Mouse (Mus musculus): ENCODE data around the gene Pld6. TPM values are rescaled to one million over a fixed set of nuclear protein-coding genes. Genes with fewer than 3 reads are reported as not detected.

Pld6 gene
- total RNA-seq (2017) = 3.7 and 4.4 TPM in 2 replicates

DNA sequence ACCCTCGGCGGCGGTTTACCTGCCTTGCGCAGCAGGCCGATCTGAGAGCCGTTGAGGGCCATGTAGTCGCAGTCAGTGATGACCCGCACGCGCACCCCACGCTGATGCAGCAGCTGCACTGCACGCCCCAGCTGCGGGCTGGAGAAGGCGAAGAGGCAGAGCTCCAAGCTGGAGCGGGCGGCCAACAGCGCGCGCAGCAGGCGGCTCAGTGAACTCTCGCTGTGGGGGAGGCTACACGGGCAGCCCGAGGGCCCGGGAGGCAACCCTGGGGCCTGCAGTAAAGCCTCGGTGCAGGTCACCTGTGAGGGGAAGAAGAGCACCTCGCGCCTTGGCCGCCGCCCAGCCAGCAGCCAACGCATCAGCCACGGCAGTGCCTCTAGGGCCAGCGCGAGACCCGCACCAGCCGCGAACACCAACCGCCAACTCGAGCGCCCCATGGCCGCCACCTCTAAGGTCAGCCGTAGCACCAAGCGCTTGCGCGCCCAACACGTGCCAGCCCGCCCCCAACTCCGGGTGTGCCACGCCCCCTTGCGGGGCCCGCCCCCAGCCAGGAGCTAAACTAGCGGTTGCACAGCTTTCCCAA is at the start of gene Pld6:
Gene Pld6 (minus strand): TSS at position 447 of the 583 bp plus-strand sequence.
- ATAC-seq (replicated peaks in 1 of 2; ENCODE audit: insufficient read depth in 1 of 2, low FRiP score in 2 of 2, low TSS enrichment in 1 of 2, low read depth in 1 of 2, poor library complexity in 2 of 2, severe bottlenecking in 2 of 2) = peak; percentile 69 to 85; a peak in 3 of 4 replicates

GRCm38 (mm10) chr11:59821625-59822024 is 34.2 kb upstream of the Pld6 start:
- ATAC-seq (replicated peaks in 1 of 2; ENCODE audit: insufficient read depth in 1 of 2, low FRiP score in 2 of 2, low TSS enrichment in 1 of 2, low read depth in 1 of 2, poor library complexity in 2 of 2, severe bottlenecking in 2 of 2) = no peak

DNA sequence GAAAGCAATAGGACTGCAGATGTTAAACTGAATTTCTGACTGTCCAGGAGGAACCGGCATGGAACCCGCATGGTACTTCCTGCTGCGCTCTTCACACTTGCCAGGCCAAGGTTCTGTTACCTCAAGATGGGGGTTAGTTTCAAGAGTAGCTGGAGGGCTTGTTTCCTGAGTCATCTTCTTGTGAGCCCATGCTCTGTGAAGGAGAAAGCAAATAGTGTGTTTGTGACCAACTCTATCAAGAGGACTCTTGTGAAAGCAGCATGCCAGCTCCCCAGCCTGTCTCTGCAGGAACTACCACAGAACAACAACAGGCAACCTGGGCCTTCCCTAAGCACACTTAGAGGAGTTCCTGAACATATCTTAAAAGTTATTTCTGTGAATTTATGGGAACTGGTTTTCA is 30.5 kb upstream of the Pld6 start:
- no peak for ATAC-seq (replicated peaks in 1 of 2; ENCODE audit: insufficient read depth in 1 of 2, low FRiP score in 2 of 2, low TSS enrichment in 1 of 2, low read depth in 1 of 2, poor library complexity in 2 of 2, severe bottlenecking in 2 of 2)

GRCm38 (mm10) chr11:59815482-59816065 is 28.1 kb upstream of the Pld6 start:
- ATAC-seq (replicated peaks in 1 of 2; ENCODE audit: insufficient read depth in 1 of 2, low FRiP score in 2 of 2, low TSS enrichment in 1 of 2, low read depth in 1 of 2, poor library complexity in 2 of 2, severe bottlenecking in 2 of 2) = no peak

DNA sequence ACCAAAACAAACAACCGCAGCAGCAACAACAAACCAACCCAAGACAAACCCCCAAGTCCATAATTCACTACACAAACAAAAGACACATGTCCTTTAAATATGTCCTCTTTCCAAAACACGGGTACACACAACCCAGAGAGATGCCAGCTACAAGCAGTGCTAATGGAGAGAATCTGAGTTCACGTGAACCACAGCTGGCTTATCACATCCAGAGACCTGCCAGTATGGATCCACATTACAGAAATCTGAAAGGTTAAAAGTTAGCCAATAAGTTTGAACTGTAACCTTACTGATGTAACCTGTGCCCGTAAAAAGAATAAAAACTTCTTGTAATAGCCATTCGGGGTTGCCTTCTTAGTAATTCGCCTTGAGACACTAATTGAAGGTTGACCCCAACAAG is 27.5 kb upstream of the Pld6 start:
- ATAC-seq (replicated peaks in 1 of 2; ENCODE audit: insufficient read depth in 1 of 2, low FRiP score in 2 of 2, low TSS enrichment in 1 of 2, low read depth in 1 of 2, poor library complexity in 2 of 2, severe bottlenecking in 2 of 2) = no peak

GRCm38 (mm10) chr11:59814311-59814710 is 26.9 kb upstream of the Pld6 start:
- no peak for ATAC-seq (replicated peaks in 1 of 2; ENCODE audit: insufficient read depth in 1 of 2, low FRiP score in 2 of 2, low TSS enrichment in 1 of 2, low read depth in 1 of 2, poor library complexity in 2 of 2, severe bottlenecking in 2 of 2)

GRCm38 (mm10) chr11:59813276-59813675 is 25.8 kb upstream of the Pld6 start:
- ATAC-seq (replicated peaks in 1 of 2; ENCODE audit: insufficient read depth in 1 of 2, low FRiP score in 2 of 2, low TSS enrichment in 1 of 2, low read depth in 1 of 2, poor library complexity in 2 of 2, severe bottlenecking in 2 of 2) = no peak

DNA sequence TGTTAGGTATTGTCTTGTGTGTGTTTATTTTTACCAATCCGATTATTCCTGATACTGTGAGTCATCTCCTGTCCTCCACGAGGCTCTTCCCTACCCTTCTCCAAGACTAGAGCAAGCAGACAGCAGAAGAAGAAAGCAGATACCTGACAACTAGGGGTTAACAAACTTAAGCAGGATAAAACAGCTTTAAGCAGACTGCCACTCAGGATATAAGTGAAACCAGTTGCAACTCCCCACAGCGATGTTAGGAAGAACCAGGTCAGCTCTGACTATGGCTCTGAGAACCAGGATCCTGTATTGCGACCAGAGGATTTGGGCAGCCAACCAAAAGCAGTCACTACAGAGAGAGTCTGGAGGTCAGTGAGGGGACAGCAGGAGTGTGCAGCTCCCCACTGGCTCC is 23.8 kb upstream of the Pld6 start:
- no peak for ATAC-seq (replicated peaks in 1 of 2; ENCODE audit: insufficient read depth in 1 of 2, low FRiP score in 2 of 2, low TSS enrichment in 1 of 2, low read depth in 1 of 2, poor library complexity in 2 of 2, severe bottlenecking in 2 of 2)

DNA sequence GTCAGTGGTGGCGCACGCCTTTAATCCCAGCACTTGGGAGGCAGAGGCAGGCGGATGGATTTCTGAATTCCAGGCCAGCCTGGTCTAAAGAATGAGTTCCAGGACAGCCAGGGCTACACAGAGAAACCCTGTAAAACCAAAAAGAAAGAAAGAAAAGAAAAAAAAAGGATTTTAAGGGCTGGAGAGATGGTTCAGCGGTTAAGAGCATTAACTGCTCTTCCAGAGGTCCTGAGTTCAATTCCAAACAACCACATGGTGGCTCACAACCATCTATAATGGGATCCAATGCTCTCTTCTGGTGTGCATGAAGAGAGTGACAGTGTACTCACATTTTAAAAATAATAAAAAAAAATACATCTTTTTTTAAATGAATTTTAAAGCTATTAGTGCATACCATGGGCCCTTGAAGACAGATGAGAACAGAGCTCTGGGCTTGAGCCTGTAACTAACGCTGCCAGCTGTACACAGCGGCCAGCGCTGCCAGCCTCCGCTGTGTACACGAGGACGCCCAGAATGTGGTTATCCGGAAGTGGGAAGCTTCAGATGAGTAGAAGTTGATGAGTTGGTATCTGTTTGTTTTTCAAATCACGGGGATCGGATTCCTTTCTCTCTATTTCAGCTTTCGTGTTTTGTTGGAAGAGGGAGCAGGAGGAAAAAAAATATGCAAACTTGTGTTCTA is 23.2 kb upstream of the Pld6 start:
- no peak for ATAC-seq (replicated peaks in 1 of 2; ENCODE audit: insufficient read depth in 1 of 2, low FRiP score in 2 of 2, low TSS enrichment in 1 of 2, low read depth in 1 of 2, poor library complexity in 2 of 2, severe bottlenecking in 2 of 2)

- ATAC-seq (replicated peaks in 1 of 2; ENCODE audit: insufficient read depth in 1 of 2, low FRiP score in 2 of 2, low TSS enrichment in 1 of 2, low read depth in 1 of 2, poor library complexity in 2 of 2, severe bottlenecking in 2 of 2) = peak; percentile 90
These were observed 22.4 kb upstream of the Pld6 start, which contains the start of gene Flcn for GRCm38 (mm10) chr11:59809670-59810474. Gene Flcn, minus strand, starts transcription at chr11:59810016.

- ATAC-seq (replicated peaks in 1 of 2; ENCODE audit: insufficient read depth in 1 of 2, low FRiP score in 2 of 2, low TSS enrichment in 1 of 2, low read depth in 1 of 2, poor library complexity in 2 of 2, severe bottlenecking in 2 of 2) = peak; percentile 41 to 42
These were observed 21.7 kb upstream of the Pld6 start for GRCm38 (mm10) chr11:59809071-59809669.

GRCm38 (mm10) chr11:59808170-59808960 is 20.9 kb upstream of the Pld6 start:
- ATAC-seq (replicated peaks in 1 of 2; ENCODE audit: insufficient read depth in 1 of 2, low FRiP score in 2 of 2, low TSS enrichment in 1 of 2, low read depth in 1 of 2, poor library complexity in 2 of 2, severe bottlenecking in 2 of 2) = no peak

DNA sequence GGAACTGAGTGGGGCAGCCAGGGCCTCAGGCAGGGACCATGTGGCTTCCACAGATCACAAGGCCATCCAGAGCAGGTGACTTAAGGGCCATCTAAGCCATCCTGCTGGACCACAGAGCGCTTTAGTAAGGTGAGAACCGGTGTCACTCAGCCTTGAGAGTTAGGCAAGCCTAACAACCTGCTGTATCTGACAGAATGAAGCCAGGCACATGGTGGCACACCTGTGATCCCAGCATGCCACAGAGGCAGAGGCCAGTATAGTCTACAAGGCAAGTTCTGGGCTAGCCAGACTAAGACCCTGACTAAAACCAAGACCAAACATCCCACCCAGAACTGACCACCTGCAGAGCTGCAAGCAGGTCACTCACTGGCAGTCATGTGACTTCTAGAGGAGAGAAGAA is 18.2 kb upstream of the Pld6 start:
- ATAC-seq (replicated peaks in 1 of 2; ENCODE audit: insufficient read depth in 1 of 2, low FRiP score in 2 of 2, low TSS enrichment in 1 of 2, low read depth in 1 of 2, poor library complexity in 2 of 2, severe bottlenecking in 2 of 2) = no peak

DNA sequence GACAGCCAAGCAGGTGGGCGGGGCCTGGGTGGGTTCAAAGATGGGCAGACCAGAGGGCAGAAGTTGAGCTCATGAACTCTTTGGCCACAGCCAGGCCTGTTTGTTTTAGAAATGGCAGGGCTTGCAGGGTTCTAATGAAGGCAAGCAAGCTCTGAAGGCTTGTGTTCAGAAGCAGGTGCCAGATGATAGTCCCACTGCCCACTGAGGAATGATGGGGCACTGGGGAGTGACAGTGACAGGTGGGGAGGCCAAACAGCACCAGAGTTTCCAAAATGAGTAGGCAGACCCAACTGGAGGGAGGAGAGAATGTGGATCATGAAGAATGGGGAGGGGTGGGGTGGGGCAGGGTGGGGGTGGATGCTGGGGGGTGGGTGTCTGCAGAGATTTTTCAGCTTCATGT is 17.8 kb upstream of the Pld6 start:
- no peak for ATAC-seq (replicated peaks in 1 of 2; ENCODE audit: insufficient read depth in 1 of 2, low FRiP score in 2 of 2, low TSS enrichment in 1 of 2, low read depth in 1 of 2, poor library complexity in 2 of 2, severe bottlenecking in 2 of 2)

GRCm38 (mm10) chr11:59804409-59805110 is 17.1 kb upstream of the Pld6 start:
- ATAC-seq (replicated peaks in 1 of 2; ENCODE audit: insufficient read depth in 1 of 2, low FRiP score in 2 of 2, low TSS enrichment in 1 of 2, low read depth in 1 of 2, poor library complexity in 2 of 2, severe bottlenecking in 2 of 2) = no peak

- no peak for ATAC-seq (replicated peaks in 1 of 2; ENCODE audit: insufficient read depth in 1 of 2, low FRiP score in 2 of 2, low TSS enrichment in 1 of 2, low read depth in 1 of 2, poor library complexity in 2 of 2, severe bottlenecking in 2 of 2)
These were observed 16.1 kb upstream of the Pld6 start for GRCm38 (mm10) chr11:59803516-59803915.
